10 mouse cellular contexts compared by ENCODE assay signal in the genomic region with DNA sequence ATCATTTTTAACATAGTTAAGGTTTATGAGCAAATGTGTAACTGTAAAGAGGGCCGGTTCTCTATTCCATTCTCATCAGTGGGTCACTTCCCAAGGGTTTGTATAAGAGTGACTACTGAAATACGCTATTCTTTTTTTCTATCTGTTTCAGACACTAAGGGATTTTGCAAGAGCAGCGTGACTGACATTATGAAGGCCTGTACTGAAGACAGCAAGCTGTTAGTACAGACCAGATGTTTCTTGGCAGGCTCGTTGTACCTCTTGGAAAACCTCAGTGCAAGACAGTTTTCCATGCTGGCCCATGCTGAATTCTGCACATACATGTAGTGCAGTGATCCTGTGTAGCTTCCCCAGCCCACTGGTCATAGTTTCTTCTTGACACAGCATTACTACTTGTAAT. TPM values are rescaled to one million over a fixed set of nuclear protein-coding genes. Genes with fewer than 3 reads are reported as not detected.
"Had no signal": no experiment of that assay in that cellular context is flagged by ENCODE, and none has a peak within 500 bp of the region (broad histone marks: within the 10 kb centered on the region; RNA-seq: fewer than 3 reads in every experiment).

No protein-coding gene starts in this region.

RNA-seq across cellular contexts. Expression of gene Erich6, which starts 46.5 kb away (rescaled TPM):
- polyA plus RNA-seq: heart, postnatal 0 days; hindbrain, embryonic 10.5 days; intestine, embryonic 15.5 days; intestine, embryonic 16.5 days; intestine, postnatal 0 days; kidney, embryonic 14.5 days; kidney, embryonic 15.5 days; kidney, embryonic 16.5 days; kidney, postnatal 0 days; large intestine, adult 2 months had no signal
